Mouse (Mus musculus) MEL (cell line): ENCODE data around the gene Irs2. TPM values are rescaled to one million over a fixed set of nuclear protein-coding genes. Genes with fewer than 3 reads are reported as not detected.

ENCODE experiments used
- DNase-seq: peaks from one replicate; pipeline ENCODE4 v3.0.0; 2011; ENCODE audit warnings: low read depth, low spot score
- H3K27ac ChIP-seq: 2 replicates; pipeline ENCODE4 v1.5.1; 2012; ENCODE audit warnings: low read depth, mild to moderate bottlenecking, control low read depth, low read length, moderate library complexity; ENCODE audit not compliant: control insufficient read depth
- H3K27me3 ChIP-seq, 2 experiments: fragments of 150-350 bp in 1 of 2; sonication (generic) in 1 of 2; 2 replicates each; pipeline ENCODE4 v1.6.1; 2012; ENCODE audit warnings: low read length in 2 of 2, mild to moderate bottlenecking in 2 of 2, improper control_type of control experiment in 1 of 2, moderate library complexity in 1 of 2; ENCODE audit not compliant: insufficient read depth in 2 of 2, control insufficient read depth in 1 of 2
- H3K36me3 ChIP-seq, 2 experiments: 2 replicates each; pipeline ENCODE4 v1.6.1; 2012 to 2014; ENCODE audit warnings: low read length in 2 of 2, improper control_type of control experiment in 1 of 2, inconsistent platforms in 1 of 2, mild to moderate bottlenecking in 1 of 2; ENCODE audit not compliant: insufficient read depth in 2 of 2, control insufficient read depth in 1 of 2
- H3K4me1 ChIP-seq, 2 experiments: fragments of 150-350 bp in 1 of 2; sonication (generic) in 1 of 2; 2 replicates each; pipeline ENCODE4 v1.6.1; 2012; ENCODE audit warnings: low read length in 2 of 2, improper control_type of control experiment in 1 of 2, mild to moderate bottlenecking in 1 of 2; ENCODE audit not compliant: insufficient read depth in 2 of 2, control insufficient read depth in 1 of 2
- H3K4me3 ChIP-seq, 2 experiments: fragments of 150-350 bp in 1 of 2; sonication (generic) in 1 of 2; 2 replicates each; pipeline ENCODE4 v1.5.1; 2012; ENCODE audit warnings: low read depth in 2 of 2, low read length in 2 of 2, mild to moderate bottlenecking in 2 of 2, moderate library complexity in 2 of 2, control low read depth in 1 of 2, improper control_type of control experiment in 1 of 2; ENCODE audit not compliant: control insufficient read depth in 1 of 2, insufficient read depth in 1 of 2
- H3K79me2 ChIP-seq: 2 replicates; pipeline ENCODE4 v1.6.1; 2012; ENCODE audit warnings: mild to moderate bottlenecking, low read length, moderate library complexity; ENCODE audit not compliant: control insufficient read depth, poor library complexity, insufficient read depth
- H3K9ac ChIP-seq: 2 replicates; pipeline ENCODE4 v1.6.1; 2012; ENCODE audit warnings: low read depth, mild to moderate bottlenecking, control low read depth, low read length, moderate library complexity; ENCODE audit not compliant: control insufficient read depth, poor library complexity, severe bottlenecking
- H3K9me3 ChIP-seq: fragments of 150-350 bp; sonication (generic); replicated peaks from 2 replicates; pipeline ENCODE4 v1.6.1; 2012; ENCODE audit warnings: mild to moderate bottlenecking, low read length, improper control_type of control experiment, moderate library complexity; ENCODE audit not compliant: insufficient read depth
- BHLHE40 ChIP-seq: IDR thresholded peaks from 2 replicates; pipeline ENCODE4 v1.6.1; 2012; ENCODE audit warnings: low read depth, mild to moderate bottlenecking, inconsistent platforms, low read length, improper control_type of control experiment, borderline replicate concordance
- CHD2 ChIP-seq: IDR thresholded peaks from 2 replicates; pipeline ENCODE4 v1.6.1; 2011; ENCODE audit warnings: low read length, improper control_type of control experiment
- CTCF ChIP-seq, 3 experiments: IDR thresholded peaks in 2 of 3; conservative IDR thresholded peaks in 1 of 3; 2 replicates each; pipeline ENCODE4 v1.5.1; 2011 to 2012; ENCODE audit warnings: low read length in 3 of 3, low read depth in 2 of 3, mild to moderate bottlenecking in 2 of 3, improper control_type of control experiment in 1 of 3, inconsistent platforms in 1 of 3, mixed read lengths in 1 of 3, moderate library complexity in 1 of 3; ENCODE audit not compliant: control insufficient read depth in 1 of 3, insufficient read depth in 1 of 3, poor library complexity in 1 of 3, severe bottlenecking in 1 of 3
- E2F4 ChIP-seq: IDR thresholded peaks from 2 replicates; pipeline ENCODE4 v1.6.1; 2011; ENCODE audit warnings: low read depth, low read length, improper control_type of control experiment, borderline replicate concordance
- ELF1 ChIP-seq: IDR thresholded peaks from 2 replicates; pipeline ENCODE4 v1.6.1; 2014; ENCODE audit warnings: low read depth, mild to moderate bottlenecking, inconsistent platforms, low read length, improper control_type of control experiment, moderate library complexity
- GABPA ChIP-seq: IDR thresholded peaks from 2 replicates; pipeline ENCODE4 v1.6.1; 2012; ENCODE audit warnings: low read depth, mild to moderate bottlenecking, inconsistent platforms, low read length, improper control_type of control experiment, moderate library complexity
- GATA1 ChIP-seq: IDR thresholded peaks from 2 replicates; pipeline ENCODE4 v1.6.1; 2011; ENCODE audit warnings: low read depth, low read length, improper control_type of control experiment
- MAFK ChIP-seq: IDR thresholded peaks from 2 replicates; pipeline ENCODE4 v1.6.1; 2011; ENCODE audit warnings: low read depth, mild to moderate bottlenecking, low read length, improper control_type of control experiment, borderline replicate concordance
- MAZ ChIP-seq: IDR thresholded peaks from 2 replicates; pipeline ENCODE4 v1.6.1; 2012; ENCODE audit warnings: low read depth, mild to moderate bottlenecking, inconsistent platforms, low read length, improper control_type of control experiment
- MYB ChIP-seq: IDR thresholded peaks from 2 replicates; pipeline ENCODE4 v1.6.1; 2011; ENCODE audit warnings: mild to moderate bottlenecking, low read depth, low read length, improper control_type of control experiment
- MYC ChIP-seq: IDR thresholded peaks from 2 replicates; pipeline ENCODE4 v1.6.1; 2011; ENCODE audit warnings: low read depth, mild to moderate bottlenecking, low read length, improper control_type of control experiment, moderate library complexity
- NELFE ChIP-seq: IDR thresholded peaks from 2 replicates; pipeline ENCODE4 v1.6.1; 2011; ENCODE audit warnings: low read depth, low read length, improper control_type of control experiment
- NRF1 ChIP-seq: IDR thresholded peaks from 2 replicates; pipeline ENCODE4 v1.6.1; 2014; ENCODE audit warnings: low read depth, mild to moderate bottlenecking, inconsistent platforms, low read length, improper control_type of control experiment, moderate library complexity; ENCODE audit not compliant: poor library complexity, insufficient read depth, severe bottlenecking
- POLR2A ChIP-seq, 2 experiments: IDR thresholded peaks; 2 replicates each; pipeline ENCODE4 v1.6.1; 2011 to 2012; ENCODE audit warnings: low read length in 2 of 2, mild to moderate bottlenecking in 2 of 2, control low read depth in 1 of 2, improper control_type of control experiment in 1 of 2, low read depth in 1 of 2, moderate library complexity in 1 of 2; ENCODE audit not compliant: control insufficient read depth in 1 of 2, insufficient read depth in 1 of 2, poor library complexity in 1 of 2
- POLR2AphosphoS2 ChIP-seq: IDR thresholded peaks from 2 replicates; pipeline ENCODE4 v1.6.1; 2011; ENCODE audit warnings: low read length, improper control_type of control experiment
- POLR2AphosphoS5 ChIP-seq: IDR thresholded peaks from 2 replicates; pipeline ENCODE4 v1.6.1; 2012; ENCODE audit warnings: low read depth, borderline replicate concordance, mild to moderate bottlenecking, inconsistent platforms, low read length, moderate library complexity, mixed read lengths
- TCF12 ChIP-seq: IDR thresholded peaks from 2 replicates; pipeline ENCODE4 v1.6.1; 2014; ENCODE audit warnings: low read depth, mild to moderate bottlenecking, inconsistent platforms, low read length, improper control_type of control experiment, moderate library complexity
- UBTF ChIP-seq: IDR thresholded peaks from 2 replicates; pipeline ENCODE4 v1.6.1; 2012; ENCODE audit warnings: low read depth, mild to moderate bottlenecking, inconsistent platforms, low read length, improper control_type of control experiment, moderate library complexity, borderline replicate concordance; ENCODE audit not compliant: insufficient read depth
- ZC3H11A ChIP-seq: IDR thresholded peaks from 2 replicates; pipeline ENCODE4 v1.6.1; 2012; ENCODE audit warnings: low read depth, mild to moderate bottlenecking, inconsistent platforms, low read length, improper control_type of control experiment
- ZKSCAN1 ChIP-seq: IDR thresholded peaks from 2 replicates; pipeline ENCODE4 v1.6.1; 2012; ENCODE audit warnings: low read depth, mild to moderate bottlenecking, inconsistent platforms, low read length, improper control_type of control experiment, moderate library complexity
- ZNF384 ChIP-seq: IDR thresholded peaks from 2 replicates; pipeline ENCODE4 v1.6.1; 2012; ENCODE audit warnings: low read depth, mild to moderate bottlenecking, inconsistent platforms, low read length, improper control_type of control experiment
- polyA plus RNA-seq, 2 experiments: library from polyadenylated mRNA; stranded (reverse) in 1 of 2; unstranded in 1 of 2; fragments of >175 nt in 1 of 2; fragments of >200 nt in 1 of 2; gene quantifications; 2 replicates each; pipeline versions ENCODE4 v1.2.1 to v1.2.4; 2012; ENCODE audit warnings: low replicate concordance in 2 of 2, low read depth in 1 of 2; ENCODE audit not compliant: insufficient read length in 2 of 2, insufficient read depth in 1 of 2, missing spikeins in 1 of 2
- total RNA-seq: library from RNA; depleted of rRNA; stranded (reverse); fragments of 300-350 nt; gene quantifications from 2 replicates; pipeline ENCODE4 v1.2.3, GENCODE M21; 2012

The Irs2 gene
- total and polyA plus RNA-seq, 3 experiments = 16.4 to 23.1 TPM; not detected in 1

GRCm38 (mm10) chr8:10996247-10996646 lies 12.0 kb downstream of the Irs2 start (continued):
- TF ChIP-seq POLR2AphosphoS5 (no peak), ELF1 (no peak), MYB (peak; percentile 55; the same call in 1 of the 2 replicates), NRF1 (no peak), TCF12 (peak; percentile 82), MAFK (no peak), MAZ (peak; percentile 90), GABPA (no peak), CHD2 (no peak), ZKSCAN1 (no peak), ZC3H11A (no peak), ZNF384 (peak; percentile 62), E2F4 (no peak), CTCF (IDR thresholded peaks at IDR 0.05 in 2 of 3, conservative IDR thresholded peaks at IDR 0.05 in 1 of 3; ENCODE audit: control insufficient read depth in 1 of 3, insufficient read depth in 1 of 3, low read depth in 2 of 3, low read length in 3 of 3, poor library complexity in 1 of 3, severe bottlenecking in 1 of 3) (no peak), UBTF (no peak), NELFE (no peak), POLR2AphosphoS2 (no peak), MYC (no peak), POLR2A (IDR thresholded peaks at IDR 0.05; ENCODE audit: control insufficient read depth in 1 of 2, insufficient read depth in 1 of 2, low read depth in 1 of 2, low read length in 2 of 2, poor library complexity in 1 of 2) (no peak; a peak in 1 of 4 replicates), BHLHE40 (no peak; the same call in 1 of the 2 replicates)

GRCm38 (mm10) chr8:10995756-10996155 lies 12.5 kb downstream of the Irs2 start:
- Histone ChIP-seq H3K4me3 (no peak overlapping the region; a peak in 1 of 4 replicates), H3K4me1 (peaks cover 45 to 75% of the 10 kb centered on the region in 2 experiments)

More at GRCm38 (mm10) chr8:10995756-10996155, 12.5 kb downstream of the Irs2 start:
- DNase-seq = peak; percentile 56
- Histone ChIP-seq H3K27ac (peak overlapping the region; percentile 93), H3K79me2 (peaks cover 74% of the 10 kb centered on the region), H3K9ac (peak overlapping the region; percentile 48), H3K36me3 (peaks cover 0 to 87% of the 10 kb centered on the region in 2 experiments; a peak in 2 of 4 replicates), H3K9me3 (no peaks in the 10 kb centered on the region), H3K27me3 (no peaks in the 10 kb centered on the region)
- TF ChIP-seq MYC = no peak
- TF ChIP-seq GATA1 = 0 out of 2 replicates have a peak, but pooled peaks have one; percentile 3
